Mouse (Mus musculus) layer of hippocampus, postnatal 36 days (tissue): ENCODE data around the gene Mapt. TPM values are rescaled to one million over a fixed set of nuclear protein-coding genes. Genes with fewer than 3 reads are reported as not detected.

ENCODE experiments used
- DNase-seq, 2 experiments: peaks; one replicate each; pipeline ENCODE4 v3.0.0; 2022
- total RNA-seq, 2 experiments: library from RNA; stranded (reverse); gene quantifications; 2 replicates each; pipeline ENCODE4 v1.2.3; 2021

Mapt gene
- total RNA-seq, 2 experiments from 2014 or later: 310 to 316 TPM

- DNase-seq: no peak
Observed at GRCm38 (mm10) chr11:104316685-104317400, 85.7 kb downstream of the Mapt start.

- no peak for DNase-seq
Observed at GRCm38 (mm10) chr11:104317631-104318030, 86.4 kb downstream of the Mapt start.

GRCm38 (mm10) chr11:104318940-104319781 is 88.0 kb downstream of the Mapt start:
- no peak for DNase-seq

- no peak for DNase-seq
Observed at GRCm38 (mm10) chr11:104320511-104320910, 89.3 kb downstream of the Mapt start.

GRCm38 (mm10) chr11:104322142-104322541 is 91.0 kb downstream of the Mapt start:
- no peak for DNase-seq

- no peak for DNase-seq
Observed at GRCm38 (mm10) chr11:104327462-104327861, 96.3 kb downstream of the Mapt start.

GRCm38 (mm10) chr11:104327946-104328345 is 96.8 kb downstream of the Mapt start:
- no peak for DNase-seq

GRCm38 (mm10) chr11:104329185-104329926 is 98.2 kb downstream of the Mapt start:
- no peak for DNase-seq

- no peak for DNase-seq
Observed at GRCm38 (mm10) chr11:104330151-104330550, 99.0 kb downstream of the Mapt start.

GRCm38 (mm10) chr11:104331208-104331607 is 100.0 kb downstream of the Mapt start:
- no peak for DNase-seq

GRCm38 (mm10) chr11:104332105-104332504 is 100.9 kb downstream of the Mapt start:
- no peak for DNase-seq

- no peak for DNase-seq
Observed at GRCm38 (mm10) chr11:104334115-104334514, 102.9 kb downstream of the Mapt start.

GRCm38 (mm10) chr11:104334946-104335345 is 103.8 kb downstream of the Mapt start:
- DNase-seq: no peak

GRCm38 (mm10) chr11:104346931-104347330 is 115.7 kb downstream of the Mapt start:
- no peak for DNase-seq

GRCm38 (mm10) chr11:104361790-104362189 is 130.6 kb downstream of the Mapt start:
- no peak for DNase-seq

GRCm38 (mm10) chr11:104362704-104363103 is 131.5 kb downstream of the Mapt start:
- DNase-seq: no peak

- DNase-seq: no peak
Observed at GRCm38 (mm10) chr11:104363823-104364600, 132.8 kb downstream of the Mapt start.

GRCm38 (mm10) chr11:104367486-104368190 is 136.4 kb downstream of the Mapt start:
- DNase-seq: no peak

- no peak for DNase-seq
Observed at GRCm38 (mm10) chr11:104376291-104376690, 145.1 kb downstream of the Mapt start.

- DNase-seq: no peak
Observed at GRCm38 (mm10) chr11:104379635-104380034, 148.4 kb downstream of the Mapt start.
